Mouse (Mus musculus): ENCODE measurements around the gene Cog1.
A peak's percentile ranks its signal among the peaks of the same experiment; 100 is the strongest.

The Cog1 gene

DNA sequence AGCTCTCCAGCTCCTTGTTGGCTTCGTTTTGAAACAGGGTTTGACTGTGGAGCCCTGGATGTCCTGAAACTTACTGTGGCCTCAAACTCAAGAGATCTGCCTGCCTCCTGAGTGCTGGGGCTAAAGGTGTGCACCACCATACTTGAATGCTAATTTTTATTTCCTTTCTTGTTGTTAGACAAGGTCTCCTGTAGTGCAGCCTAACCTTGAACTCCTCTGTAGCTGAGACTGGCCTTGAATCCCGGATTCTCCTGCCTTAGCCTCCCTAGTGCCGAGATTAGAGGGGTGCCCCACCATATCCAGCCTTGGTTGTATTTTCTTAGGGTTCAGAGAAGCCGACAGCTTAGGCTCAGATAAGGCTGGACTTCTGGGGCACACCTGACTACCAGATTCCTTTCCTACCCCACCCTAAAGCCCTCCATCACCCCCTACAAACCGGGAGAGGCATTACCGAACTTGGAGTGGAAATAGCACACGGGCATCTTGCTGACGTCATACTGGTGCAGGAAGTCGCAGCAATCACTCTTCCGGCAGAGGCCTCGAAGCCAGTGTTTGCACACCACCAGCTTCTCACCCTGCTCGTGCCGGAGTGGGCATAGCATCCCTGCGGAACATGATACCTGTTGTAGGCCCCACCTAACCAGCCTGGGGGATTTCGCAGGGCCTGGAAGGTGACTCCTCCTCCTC, 57.1 kb downstream of the Cog1 start:
- DNase-seq (ENCODE audit: low spot score), result no peak

DNA sequence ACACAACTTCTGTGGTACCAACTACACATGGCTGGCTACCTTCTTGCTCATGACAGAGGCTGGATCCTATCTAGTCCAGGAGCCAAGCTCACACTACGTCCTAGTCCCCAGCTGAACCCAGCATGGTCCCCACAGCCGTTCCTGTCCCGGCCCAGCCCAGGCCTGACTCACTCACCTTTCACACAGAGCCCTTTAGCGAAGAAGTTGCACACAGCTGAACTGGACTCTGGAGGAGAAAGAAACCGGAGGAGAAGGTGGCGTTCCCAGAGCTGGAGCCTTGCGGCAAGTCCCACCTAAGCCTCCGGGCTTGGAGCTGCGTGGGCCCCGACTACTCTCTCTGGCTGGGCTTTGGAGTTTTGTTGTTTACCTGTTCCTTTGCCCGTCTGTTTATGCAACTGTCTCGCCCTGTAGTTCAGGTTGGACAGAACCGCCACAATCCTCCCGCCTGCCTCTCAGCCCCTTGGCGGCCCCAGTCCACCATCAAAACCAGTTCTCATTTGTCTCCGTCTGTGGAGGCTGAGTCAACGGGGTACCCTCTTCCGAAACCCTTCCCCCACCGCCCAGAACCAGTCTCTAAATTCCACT, 59.8 kb downstream of the Cog1 start:
- no peak for DNase-seq (ENCODE audit: low spot score)

DNA sequence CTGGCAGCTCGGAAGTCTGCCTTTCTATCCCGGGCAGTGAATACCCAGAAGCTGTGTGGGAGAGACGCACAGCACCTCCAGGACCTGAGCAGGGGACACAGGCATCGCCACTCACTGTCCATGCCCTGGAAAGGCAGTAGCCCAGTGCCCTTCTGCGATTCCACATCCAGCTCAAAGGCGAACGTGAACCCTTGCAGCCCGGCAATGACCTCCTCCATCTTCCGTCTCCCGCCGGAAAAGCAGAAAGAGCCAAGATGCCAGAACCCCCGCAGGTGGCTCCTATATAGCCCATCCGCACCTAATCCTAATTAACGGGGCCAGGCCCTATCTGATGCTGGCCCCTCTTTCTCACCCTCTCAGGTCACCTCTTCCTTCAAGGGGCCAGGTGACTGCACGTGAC, 60.3 kb downstream of the Cog1 start:
- peak; percentile 49 for DNase-seq (ENCODE audit: low spot score)

DNA sequence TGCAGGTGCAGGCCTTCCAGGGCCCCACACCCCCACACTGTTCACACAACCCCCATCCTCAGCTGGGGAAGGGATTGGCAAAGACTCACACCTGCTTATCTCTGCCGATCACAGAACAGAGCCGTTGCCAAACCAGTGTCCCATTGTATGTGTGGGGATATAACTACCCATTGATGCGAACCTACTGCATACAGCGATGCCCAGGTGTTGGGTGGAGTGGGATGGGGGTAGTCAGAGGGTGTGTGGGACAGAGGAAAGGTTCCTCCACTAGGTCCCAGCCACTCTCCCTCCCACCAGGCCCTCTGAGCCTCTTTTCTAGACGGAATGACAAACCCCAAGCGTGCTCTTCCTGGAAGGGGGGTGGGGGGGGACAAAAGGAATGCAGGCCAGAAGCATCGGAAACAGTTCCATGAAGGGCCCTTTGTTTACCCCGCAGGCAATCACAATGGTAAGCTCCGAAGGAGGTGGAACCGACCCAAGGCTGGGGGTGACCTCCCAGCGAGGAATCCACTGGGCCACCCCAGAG, 60.8 kb downstream of the Cog1 start, which contains the start of gene Cpsf4l:
TSS of gene Cpsf4l (minus strand) at position 287 of the 526 bp plus-strand sequence.
- peak; percentile 54 for DNase-seq (ENCODE audit: low spot score)

DNA sequence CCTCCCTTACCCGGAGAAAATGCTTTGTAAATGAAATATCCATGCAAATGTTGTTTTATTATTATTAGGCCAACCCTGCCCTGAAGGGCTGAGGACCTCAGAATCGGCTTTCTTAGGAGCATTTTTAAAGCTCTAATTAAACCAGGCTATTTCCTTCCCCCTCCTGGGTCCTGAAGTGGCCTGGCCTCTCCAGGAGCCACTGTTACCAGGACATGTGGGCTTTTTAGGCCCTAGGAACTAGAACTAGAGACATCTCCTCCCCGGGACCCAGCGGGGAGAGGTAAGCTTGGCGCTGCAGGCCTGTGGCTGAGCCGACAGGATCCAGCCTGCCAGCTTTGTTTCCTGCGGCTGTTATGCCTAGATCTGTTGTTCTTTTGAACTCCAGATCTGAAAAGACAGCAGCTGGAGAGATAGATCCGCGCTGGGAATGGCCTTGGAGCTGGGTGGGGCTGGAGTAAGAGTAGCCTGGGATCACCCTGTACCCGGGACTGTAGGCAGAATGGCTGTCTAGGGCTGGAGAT, 61.3 kb downstream of the Cog1 start:
- peak; percentile 60 for DNase-seq (ENCODE audit: low spot score)

DNA sequence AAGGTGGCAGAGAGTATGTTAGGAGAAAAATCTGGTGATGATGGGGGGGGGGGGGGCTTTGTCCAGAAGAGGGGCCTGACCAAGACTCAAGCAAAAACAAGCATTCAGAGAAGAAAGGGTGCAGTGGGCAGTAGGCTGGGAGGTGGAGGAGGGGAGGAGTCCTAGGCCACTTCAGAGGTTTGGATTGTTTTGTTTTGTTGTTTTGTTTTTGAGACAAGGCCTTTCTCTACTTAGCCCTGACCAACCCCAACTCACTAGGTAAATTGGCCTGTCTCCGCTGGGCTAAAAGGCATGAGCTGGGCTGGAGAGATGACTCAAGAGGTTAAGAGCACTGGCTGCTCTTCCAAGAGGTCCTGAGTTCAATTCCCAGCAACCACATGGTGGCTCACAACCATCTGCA, 62.1 kb downstream of the Cog1 start:
- no peak for DNase-seq (ENCODE audit: low spot score)

DNA sequence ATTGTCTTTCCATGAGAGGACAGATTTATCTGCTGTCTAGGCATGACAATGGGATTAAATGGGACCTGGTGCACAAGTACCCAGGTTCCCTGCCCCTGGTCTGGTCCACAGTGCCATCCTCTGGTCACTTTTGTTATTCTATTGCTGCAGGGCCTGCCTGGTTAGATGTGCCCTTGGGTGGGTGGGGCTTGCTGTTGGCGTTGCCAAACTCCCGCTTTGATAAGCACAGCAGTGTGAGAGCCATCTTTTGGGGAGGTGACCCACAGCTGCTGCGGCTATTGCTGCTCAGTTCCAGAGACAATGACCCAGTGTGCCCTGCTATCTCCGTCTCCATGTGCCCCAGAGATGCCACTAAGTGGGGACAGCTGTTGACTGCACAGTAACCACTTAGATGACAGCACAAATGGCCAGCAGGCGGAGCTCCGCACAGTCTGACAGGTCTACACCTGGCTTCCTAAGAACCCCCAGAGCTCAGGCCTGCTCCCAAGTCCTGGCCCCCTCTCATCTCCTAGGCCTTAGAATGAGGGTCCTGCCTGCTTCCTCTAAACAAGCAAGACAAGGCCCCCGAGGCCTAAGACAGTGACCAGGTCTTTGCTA, 66.2 kb downstream of the Cog1 start:
- DNase-seq (ENCODE audit: low spot score), result no peak

DNA sequence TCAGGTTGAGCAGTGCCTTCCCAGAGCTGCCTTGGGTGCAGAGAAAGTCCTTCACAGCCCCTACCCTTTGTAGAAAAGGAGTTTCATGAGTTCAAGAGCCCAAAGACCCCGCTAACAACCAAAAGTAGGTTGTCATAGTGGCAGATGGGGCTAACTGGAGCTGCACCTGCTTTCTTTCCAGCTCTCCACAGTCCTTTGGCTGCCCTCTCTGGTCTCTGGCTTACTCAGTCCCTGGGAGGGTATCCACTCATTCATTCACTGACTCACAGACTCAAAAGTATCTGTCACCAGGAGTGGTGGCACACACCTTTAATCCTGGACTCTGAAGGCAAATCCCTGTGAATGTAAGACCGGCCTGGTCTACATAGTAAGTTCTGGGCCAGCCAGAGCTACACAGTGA, 67.2 kb downstream of the Cog1 start:
- DNase-seq (ENCODE audit: low spot score), result no peak

Measured in embryo, embryonic 10 days (tissue).